Mouse (Mus musculus): ENCODE results near the gene Lta.

DNA sequence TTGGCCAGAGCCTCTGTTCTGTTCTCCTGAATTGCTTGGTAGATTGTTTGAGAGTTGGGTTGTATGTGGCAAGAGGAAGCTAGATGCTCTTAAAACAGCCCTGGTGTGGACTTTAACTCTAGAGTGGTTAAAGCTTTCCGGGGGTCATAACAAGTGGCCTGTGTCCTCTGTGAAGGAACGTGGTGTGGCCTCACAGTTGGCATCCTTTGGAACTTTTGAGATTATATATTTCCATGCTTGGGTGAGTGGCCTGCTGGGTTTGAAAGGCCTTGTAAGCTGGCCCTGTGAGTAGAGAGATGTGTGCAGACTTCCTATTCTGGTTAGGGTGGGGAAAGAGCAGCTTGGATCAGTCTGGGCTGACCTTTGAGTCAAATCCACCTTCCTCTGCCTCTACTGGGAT lies 39.8 kb upstream of the Lta start:
- no peak for TF ChIP-seq CTCF (IDR thresholded peaks at IDR 0.05)
- TF ChIP-seq POLR2A (IDR thresholded peaks at IDR 0.05; ENCODE audit: insufficient read depth, low read depth, low read length), result no peak

All from heart, adult 2 months (tissue).